Mouse (Mus musculus): ENCODE results near the gene Eral1.

Eral1 gene

DNA sequence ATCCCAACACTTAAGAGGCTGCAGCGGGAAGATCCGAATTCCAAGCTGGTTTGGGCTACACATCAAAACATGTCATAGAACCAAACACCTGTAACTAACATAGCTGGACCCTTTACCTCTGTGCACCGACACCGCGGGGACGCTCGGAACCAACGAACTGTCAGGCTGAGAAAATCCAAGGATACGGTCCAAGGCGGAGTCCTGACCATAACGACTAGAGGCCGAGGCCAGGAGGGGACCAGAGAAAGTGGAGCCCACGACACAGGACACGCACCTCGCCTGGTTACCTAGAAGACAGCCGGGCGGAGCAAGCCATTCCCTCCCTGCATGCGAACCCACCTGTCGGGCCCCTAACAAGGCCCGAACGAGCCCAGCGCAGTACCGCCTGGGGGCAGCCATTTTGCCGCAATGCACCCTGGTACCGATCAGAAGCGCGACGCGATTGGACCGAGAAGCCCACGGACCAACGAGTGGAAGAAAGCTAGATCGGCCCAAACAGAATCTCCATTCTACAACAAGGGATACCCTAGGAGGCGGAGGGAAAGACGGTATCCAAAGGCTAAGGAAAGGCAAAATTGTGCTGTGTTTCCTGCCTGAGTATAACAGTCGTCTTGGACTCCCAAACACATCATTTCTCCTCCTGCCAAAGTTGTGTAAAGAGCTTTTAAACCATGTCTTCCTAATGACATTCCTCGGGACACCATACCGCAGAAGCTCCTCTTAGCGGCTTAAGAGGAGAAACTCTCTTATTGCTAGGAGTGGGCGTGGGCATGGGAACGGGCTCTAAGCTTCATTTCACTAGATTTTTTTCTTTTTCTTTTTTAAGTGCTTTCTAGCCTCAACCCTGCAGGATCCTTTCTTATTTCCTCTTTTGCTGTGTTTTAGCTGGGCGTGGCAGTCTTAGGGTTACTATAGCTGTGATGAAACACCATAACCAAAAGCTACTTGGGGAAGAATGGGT lies at the start of gene Eral1:
Gene Eral1, minus strand, starts transcription at position 423 of the 961 bp plus-strand sequence.
- peak; percentile 69 to 76 for DNase-seq (ENCODE audit: low spot score in 2 of 2)

DNA sequence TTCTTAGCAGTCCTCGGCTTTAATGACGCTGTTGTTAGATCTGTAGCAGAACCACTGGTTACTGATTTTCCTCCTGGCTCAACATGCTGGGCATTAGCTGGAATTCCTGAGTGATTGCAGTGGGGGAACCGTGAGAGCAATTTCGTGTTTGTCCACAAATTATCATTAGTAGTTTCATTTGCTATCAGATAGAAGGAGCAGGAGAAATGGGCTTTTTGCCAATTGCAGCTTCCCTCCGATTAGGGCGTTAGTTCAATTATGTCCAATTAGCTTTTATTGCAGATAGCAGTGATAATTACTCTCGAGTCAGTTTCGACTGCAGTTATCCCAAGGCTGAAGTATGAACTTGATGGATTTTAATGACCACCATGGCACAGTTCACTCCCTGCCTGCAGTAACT lies 49.3 kb upstream of the Eral1 start:
- no peak for DNase-seq (ENCODE audit: low spot score in 2 of 2)

DNA sequence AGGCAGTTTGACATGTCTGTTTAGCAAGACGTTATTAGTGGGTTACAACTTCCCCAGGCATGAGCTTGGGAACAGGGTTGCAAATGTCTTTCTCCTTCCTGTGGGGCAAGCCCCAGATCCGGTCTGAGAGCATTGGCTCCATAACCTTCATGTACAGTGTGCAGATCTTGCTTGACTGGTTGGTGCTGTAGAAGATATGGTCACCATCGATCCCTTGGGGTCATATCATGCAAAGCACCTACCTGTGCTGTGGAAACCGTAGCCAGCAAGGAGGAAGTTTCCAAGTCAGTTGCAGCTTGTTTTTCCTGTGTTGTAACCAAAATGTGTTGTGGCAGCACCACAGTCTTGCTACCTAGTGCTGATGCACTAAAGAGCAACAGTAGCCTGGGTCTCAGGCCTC lies 46.6 kb upstream of the Eral1 start:
- no peak for DNase-seq (ENCODE audit: low spot score in 2 of 2)

DNA sequence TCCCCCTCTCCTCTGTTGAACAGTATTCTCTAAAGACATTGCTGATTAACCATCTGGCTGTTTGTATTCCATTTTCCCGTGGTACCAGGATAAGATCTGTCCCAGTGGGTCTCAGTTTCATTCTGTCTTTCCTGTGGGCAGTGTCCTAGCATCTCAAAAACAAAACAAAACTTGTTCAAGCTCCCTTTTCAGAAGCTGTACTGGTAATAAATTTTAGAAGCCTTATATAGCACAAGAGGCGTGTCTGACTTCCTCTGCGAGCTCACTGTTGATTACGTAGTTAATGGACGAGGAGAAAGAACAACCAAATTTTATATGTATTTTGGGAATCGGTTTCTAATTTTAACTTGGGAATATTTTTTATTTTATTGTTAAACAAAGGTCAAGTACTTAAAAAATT lies 45.5 kb upstream of the Eral1 start:
- no peak for DNase-seq (ENCODE audit: low spot score in 2 of 2)

DNA sequence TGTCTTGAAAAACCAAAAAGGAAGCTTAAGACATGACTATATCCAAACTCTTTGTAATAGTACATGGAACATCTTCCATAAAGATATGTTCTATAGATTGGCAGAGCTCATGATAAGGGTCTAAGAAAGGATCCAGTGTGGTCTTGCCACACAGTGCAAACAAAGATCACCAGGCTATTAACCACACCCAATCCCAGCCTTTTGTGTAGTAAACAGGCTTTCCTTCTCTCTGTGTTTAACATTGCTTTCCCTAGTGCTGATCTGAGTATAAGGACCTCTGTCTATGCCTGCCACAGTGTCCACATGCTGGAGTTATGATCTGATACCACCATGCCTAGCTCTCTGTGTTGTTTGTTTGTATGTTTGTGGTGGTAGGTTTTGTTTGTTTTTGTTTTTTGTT lies 43.6 kb upstream of the Eral1 start:
- DNase-seq (ENCODE audit: low spot score in 2 of 2), result no peak

DNA sequence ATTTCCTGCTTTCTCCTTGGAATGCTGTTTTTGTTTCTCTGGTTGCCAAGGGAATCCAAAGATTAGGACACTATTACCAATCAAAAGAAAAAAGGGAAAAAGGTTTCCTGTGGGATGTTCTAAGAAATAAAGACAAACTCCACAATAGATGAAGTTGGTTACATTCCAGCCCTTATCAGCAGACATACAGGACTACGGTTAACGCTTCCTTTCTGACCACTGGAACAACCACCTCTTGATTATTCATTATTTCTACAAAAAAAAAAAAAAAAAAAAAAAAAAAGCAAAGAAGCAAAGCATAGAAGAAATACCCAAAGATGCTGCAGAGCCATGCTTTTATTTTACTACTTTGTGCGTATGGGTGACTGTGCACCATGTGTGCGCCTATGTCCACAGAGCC lies 42.6 kb upstream of the Eral1 start:
- DNase-seq (ENCODE audit: low spot score in 2 of 2), result no peak

DNA sequence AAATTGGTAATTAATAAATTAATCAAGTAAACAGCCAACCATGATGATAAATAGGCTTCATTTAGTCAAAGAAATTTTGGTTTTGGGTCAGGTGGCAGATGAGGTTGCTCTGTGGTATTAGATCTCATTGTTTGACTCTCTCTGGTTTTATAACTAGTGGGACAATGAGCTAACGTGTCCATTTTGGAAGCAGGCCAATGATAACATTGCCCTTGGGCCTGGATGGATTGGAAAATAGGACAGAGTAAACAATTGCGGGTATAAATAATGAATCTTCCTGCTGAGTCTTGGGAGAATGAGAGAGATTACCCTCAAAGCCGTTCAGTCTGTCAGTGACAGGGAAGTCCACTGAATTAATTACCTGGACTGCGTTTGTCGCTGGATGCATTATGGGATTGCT lies 41.0 kb upstream of the Eral1 start:
- DNase-seq (ENCODE audit: low spot score in 2 of 2), result no peak

DNA sequence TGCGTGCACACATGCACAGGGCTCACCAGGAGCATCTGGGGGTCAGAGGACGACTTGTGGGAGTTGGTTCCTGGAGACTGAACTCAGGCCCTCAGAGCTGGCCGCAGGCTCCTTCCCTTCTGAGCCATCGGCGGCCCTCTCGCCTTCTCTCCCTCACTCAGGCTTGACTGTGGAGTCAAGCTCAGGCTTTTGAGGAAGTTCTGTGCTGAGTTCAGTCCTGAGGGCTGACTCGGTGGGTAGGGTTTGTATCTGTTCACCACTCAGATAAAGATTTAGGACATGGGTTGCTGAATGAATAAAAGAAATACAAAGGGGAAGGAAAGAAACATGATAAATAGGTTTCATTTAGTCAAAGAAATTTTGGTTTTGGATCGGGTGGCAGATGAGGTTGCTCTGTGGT lies 39.7 kb upstream of the Eral1 start:
- DNase-seq (ENCODE audit: low spot score in 2 of 2), result no peak

DNA sequence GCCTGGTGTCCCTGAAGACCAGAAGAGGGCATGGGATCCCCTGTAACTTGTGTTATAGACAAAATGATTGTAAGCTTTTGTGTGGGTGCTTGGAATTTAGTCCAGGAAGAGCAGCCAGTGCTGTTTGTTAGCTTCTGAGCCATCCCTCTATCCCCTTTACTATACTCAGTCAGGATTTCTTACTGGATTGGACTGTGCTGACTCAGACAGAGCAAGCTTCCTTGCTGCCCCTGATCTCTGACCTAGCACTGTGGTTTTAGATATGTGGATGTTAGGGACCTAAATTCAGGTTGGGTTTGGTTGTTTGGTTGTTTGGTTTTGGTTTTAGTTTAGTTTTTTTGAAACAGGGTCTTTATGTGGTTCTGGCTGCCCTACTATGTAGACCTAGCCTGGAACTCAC lies 38.3 kb upstream of the Eral1 start:
- no peak for DNase-seq (ENCODE audit: low spot score in 2 of 2)

DNA sequence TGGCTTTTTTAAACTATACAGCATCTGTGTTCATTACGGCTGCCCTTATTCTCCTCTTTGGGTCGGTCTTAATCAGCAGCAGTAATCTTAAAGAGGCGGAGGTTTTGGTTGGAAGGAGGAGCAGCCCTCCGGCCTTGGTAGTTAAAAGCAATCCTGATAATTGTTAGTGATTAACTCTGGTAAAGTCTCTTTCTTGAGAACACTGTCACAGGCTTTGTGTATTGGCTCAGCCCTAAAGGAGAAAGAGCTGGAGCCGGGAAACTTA lies 35.9 kb upstream of the Eral1 start:
- DNase-seq (ENCODE audit: low spot score in 2 of 2), result no peak

DNA sequence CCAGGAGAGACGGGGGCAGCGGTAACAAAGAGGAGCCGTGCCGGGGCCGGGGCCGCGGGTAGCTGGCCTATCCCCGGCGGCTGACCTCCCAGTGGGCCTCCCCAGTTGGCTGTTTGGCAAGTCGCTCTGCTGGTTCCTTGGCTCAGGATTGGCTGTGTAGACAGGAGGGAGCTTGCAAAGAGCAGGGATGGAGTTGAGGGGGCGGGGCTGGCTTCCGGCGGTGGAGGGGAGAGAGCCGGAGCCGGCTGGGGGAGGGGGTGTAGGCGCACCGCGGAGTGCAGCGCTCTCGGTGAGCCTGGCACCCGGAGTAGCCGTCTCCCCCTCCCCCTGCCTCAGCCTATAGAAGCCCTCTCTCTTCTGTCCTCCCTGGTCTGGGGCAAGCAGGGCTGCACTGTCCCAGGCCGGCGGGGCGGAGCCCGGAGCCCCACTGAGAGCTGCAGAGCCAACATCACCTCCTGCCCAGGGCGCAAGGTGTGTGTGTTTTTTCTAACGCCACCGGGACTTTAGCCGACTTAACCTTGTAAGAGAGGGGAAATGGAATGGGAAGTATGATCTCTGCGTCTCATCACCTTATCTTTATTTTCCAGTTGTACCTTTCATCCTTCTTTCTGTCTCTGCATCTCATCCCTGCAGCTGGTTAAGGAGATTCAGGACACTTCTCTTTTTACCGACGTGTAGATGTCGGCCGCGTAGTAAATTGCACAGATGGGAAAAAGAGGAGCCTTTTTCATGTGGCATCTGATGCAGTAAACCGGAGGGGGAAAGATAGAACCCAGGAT lies 35.4 kb upstream of the Eral1 start:
- DNase-seq (ENCODE audit: low spot score in 2 of 2), result peak; percentile 68 to 76

DNA sequence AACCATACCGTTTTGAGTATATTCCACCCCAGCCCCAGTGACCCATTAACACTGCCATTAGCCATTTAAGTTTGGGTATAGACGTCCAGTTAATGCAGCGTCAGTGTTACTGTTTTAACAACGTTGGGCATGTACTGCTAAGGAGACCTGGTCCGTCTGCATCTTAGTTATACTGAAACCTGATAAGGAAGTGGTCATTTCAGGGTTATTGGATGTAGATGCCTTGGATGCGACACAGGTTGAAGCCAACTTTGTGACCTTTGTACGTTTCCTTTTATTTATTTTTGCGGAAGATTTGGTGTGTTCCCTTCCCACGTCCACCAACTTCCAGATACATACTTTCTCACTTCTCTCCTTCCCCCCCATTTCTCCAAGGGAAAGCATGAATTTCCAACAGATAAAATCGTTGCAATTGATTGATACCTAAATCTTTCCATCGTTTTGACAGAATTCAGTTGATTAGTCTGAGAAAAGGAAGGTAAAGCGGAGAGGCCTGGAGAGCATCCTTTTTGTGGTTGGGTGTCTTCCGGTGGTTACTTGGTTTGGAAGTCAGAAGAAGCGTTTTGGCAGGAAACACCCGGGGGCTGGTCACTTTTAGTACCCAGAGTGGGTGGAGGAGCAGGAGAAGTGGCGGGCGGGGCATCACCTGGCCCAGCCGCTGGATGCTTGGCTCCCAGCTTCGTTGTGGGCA lies 34.6 kb upstream of the Eral1 start:
- no peak for DNase-seq (ENCODE audit: low spot score in 2 of 2)

DNA sequence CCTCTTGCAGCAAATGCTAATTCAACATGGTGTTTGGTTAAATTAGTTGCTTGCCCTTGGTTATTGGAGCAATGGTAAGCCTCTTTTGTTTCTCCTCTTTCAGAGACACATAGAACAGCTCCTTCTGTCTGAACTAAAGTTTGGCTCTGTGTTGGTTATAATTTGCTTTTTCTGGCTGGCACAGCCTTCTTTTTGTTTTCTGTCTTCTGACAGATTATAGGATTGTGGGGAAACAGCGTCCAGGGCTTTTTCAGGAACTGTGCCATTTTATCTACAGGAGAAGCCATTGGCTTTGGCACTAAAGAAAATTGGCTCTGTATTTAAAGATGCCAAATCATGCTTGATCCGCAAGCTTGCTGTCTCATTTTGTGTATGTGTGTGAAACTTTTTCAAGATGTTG lies 33.4 kb upstream of the Eral1 start:
- DNase-seq (ENCODE audit: low spot score in 2 of 2), result no peak

DNA sequence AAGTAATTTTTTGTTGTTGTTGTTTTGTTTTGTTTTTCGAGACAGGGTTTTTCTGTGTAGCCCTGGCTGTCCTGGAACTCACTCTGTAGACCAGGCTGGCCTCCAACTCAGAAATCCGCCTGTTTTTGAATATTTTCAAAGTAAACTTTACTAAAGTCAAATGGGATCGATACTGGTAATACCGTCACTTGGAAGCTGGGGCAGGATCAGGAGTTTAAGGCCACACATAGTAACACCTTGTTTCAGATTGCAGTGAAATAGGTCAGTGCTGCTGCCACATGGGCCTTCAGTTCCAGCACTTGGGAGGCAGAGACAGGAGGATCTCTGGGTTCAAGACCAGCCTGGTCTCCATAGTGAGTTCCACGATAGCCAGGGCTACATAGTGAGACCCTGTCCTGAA lies 24.3 kb upstream of the Eral1 start:
- DNase-seq (ENCODE audit: low spot score in 2 of 2), result no peak

DNA sequence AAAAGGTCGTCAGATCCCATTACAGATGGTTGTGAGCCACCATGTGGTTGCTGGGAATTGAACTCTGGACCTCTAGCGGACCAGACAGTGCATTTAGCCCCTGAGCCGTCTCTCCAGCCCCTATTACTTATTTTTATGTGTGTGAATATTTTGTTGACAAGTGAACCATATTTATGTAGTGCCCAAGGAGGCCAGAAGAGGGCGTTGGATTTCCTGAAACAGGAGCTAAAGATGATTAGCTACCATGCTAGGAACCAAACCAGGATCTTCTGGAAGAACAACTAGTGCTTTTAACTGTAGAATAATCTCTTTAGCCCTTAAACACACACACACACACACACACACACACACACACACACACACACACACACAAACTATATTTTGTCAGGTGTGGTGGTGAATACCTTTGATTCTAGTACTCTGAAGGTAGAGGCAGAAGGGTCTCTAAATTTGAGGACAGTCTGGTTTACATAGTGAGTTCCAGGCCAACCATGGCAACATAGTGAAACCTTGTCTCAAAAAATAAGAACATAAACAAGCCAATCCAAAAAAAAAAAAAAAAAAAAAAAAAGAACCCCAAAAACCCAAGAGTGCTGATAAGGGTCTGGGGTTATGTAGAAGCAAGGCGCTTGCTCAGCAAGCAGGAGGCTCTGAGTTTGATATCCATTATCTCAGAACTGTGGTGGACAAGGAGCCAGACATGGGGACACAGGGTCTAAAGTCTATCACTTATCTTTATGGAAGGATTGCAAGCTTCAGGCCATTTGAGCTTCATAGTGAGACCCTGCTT lies 23.0 kb upstream of the Eral1 start:
- peak in 1 of 2 experiments; percentile 37 for DNase-seq (ENCODE audit: low spot score in 2 of 2)

DNA sequence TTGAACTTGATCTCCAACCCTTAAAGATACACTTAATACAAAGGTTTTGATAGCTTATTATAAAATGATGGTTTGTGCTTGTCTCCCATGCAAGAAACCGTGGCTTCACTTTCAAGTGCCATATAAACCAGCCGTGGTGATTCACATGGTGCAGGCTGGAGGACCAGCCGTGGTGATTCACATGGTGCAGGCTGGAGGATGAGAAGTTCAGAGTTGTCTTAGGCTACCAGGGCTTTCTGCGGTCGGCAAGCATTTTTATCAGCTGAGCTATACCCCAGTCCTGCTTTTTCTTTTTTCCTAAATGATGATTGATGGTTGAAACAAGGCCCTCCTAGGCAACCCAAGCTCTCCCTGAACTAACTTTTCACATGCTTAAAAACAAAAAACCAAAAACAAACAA lies 22.0 kb upstream of the Eral1 start:
- DNase-seq (ENCODE audit: low spot score in 2 of 2), result no peak

DNA sequence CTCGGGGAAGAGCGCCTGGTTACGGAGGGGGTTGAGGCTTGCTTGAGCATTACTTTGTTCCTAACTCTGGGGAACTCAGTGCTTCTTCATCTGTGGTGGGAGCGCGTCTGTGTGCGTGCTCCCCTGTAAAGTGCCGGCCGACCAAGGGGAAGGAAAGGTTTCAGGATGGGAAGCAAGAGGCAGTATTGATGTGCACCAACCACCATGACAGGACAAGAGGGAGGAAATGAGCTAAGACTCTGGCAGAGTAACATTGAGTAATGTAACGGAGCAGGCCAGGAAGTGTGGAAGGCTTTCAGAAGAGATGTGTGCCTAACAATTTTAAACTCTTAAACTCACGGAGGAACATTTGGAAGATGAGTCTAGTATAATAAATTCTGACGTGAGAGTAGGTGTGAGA lies 20.6 kb upstream of the Eral1 start:
- no peak for DNase-seq (ENCODE audit: low spot score in 2 of 2)

DNA sequence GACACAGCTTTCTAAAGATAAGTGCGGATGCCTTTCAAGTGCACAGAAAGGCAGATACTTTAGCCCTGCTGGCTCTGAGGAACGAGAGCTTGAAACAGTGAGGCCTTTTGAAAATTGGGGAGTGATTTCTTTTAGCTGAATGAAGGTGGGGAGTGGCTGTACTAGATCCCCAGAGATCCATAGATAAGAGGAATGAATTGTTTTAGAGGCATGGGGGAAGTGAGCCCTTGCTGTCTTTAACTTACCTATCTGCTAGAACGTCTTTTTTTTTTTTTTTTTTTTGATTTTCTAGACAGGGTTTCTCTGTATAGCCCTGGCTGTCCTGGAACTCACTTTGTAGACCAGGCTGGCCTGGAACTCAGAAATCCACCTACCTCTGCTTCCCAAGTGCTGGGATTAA lies 16.9 kb upstream of the Eral1 start:
- no peak for DNase-seq (ENCODE audit: low spot score in 2 of 2)

DNA sequence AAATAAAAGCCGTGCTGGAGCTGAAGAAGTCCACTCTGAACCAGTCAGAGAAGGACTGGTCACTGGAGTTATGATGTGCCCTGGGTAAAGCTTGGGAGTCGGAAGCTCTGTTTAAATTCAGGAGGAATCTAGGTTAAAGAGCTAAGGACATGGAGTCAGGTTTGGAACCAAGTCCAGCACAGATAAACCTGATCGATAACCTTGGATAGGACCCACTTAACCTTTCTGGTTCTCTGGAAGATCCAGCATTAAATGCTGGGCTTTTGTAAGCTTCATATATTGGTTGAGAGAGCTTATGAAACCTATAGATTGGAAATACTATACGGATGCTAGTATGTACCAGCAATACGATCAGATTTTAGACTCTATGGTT lies 14.9 kb upstream of the Eral1 start:
- DNase-seq (ENCODE audit: low spot score in 2 of 2), result no peak

DNA sequence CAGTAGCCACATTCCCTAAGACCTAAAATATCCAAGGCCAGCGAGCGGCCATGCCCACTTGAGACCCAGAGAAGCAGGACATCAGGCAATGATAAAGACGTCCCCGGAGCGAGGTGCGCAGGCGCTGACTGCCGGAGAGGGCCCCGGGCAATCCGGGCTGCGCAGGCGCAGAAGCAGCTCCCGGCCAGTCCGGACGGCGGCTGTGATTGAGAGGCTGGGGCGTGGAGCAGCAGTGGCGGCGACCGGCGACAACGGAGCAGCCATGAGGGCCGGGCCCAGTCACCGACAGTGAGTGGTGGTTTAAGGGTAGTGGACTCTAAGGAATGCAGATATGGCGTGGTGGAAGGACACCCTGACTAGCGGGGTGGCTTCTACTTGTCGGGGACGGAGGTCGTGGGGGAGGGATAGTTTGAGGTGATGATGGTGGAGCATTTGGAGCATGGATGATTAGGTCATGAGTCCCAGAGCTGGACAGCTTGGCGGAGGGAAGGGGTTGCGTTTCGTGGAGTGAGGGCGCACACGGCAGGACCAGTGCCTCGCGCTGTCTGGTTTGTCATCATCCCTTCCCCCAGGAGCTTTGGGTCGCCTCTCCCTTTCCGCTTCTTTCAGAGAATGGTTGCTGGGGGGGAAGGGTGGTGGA lies 14.4 kb upstream of the Eral1 start, which contains the start of gene Fam222b:
Gene Fam222b, plus strand, starts transcription at position 157 of the 640 bp plus-strand sequence.
- peak; percentile 79 to 87 for DNase-seq (ENCODE audit: low spot score in 2 of 2)

DNA sequence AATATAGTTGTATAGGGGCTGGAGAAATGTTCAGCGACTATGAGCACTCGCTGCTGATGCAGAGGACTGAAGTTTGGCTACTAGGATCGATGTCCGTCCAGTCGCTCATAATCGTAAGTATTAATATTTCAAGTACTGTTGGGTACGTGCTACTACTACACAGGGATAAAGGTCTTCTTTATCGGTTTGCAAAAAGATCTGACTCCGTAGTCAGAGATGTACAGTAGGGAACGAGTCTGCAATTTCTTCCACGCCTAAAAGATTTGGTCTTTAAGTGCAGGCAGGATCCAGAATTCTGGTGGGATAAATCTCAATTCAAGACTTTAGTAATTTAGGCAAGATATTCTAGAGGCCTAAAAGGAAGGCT lies 13.9 kb upstream of the Eral1 start:
- DNase-seq (ENCODE audit: low spot score in 2 of 2), result no peak
